Mouse (Mus musculus): ENCODE data around the gene Gm20835.
"Not testable (repeated sequence)": the region's sequence is repeated elsewhere in the genome, so short reads cannot be mapped to it uniquely, and the experiment has no call there.

Gene Gm20835

GRCm38 (mm10) chrY:36735190-36735589 lies at the start of gene Gm20835:
TSS of gene Gm20835 (minus strand) at chrY:36735290.
- not testable (repeated sequence) for DNase-seq (ENCODE audit: low read depth, low spot score)
